Mouse (Mus musculus): ENCODE data around the gene Mrpl48. TPM values are rescaled to one million over a fixed set of nuclear protein-coding genes. Genes with fewer than 3 reads are reported as not detected.

Gene Mrpl48
- polyA plus RNA-seq, 1 experiment: 59.3 TPM

- Histone ChIP-seq H3K4me3 (ENCODE audit: insufficient read depth, low read length) (peak overlapping the region; percentile 85), H3K4me1 (ENCODE audit: control insufficient read depth, insufficient read depth, low read length) (peaks cover 14% of the 10 kb centered on the region), H3K27ac (ENCODE audit: insufficient read depth, low read depth, low read length) (peak overlapping the region; percentile 97)
- TF ChIP-seq POLR2A (IDR thresholded peaks at IDR 0.05; ENCODE audit: borderline replicate concordance, low read depth, low read length): no peak
- TF ChIP-seq CTCF (IDR thresholded peaks at IDR 0.05; ENCODE audit: low read depth, low read length): no peak
Measured at GRCm38 (mm10) chr7:100590845-100591521, 17.1 kb downstream of the Mrpl48 start.

GRCm38 (mm10) chr7:100590504-100590844, 17.6 kb downstream of the Mrpl48 start:
- H3K4me1 ChIP-seq (ENCODE audit: control insufficient read depth, insufficient read depth, low read length): peaks cover 14% of the 10 kb centered on the region
- H3K4me3 ChIP-seq (ENCODE audit: insufficient read depth, low read length): peak overlapping the region; percentile 85
- H3K27ac ChIP-seq (ENCODE audit: insufficient read depth, low read depth, low read length): peak overlapping the region; percentile 97
- TF ChIP-seq POLR2A (IDR thresholded peaks at IDR 0.05; ENCODE audit: borderline replicate concordance, low read depth, low read length) (no peak), CTCF (IDR thresholded peaks at IDR 0.05; ENCODE audit: low read depth, low read length) (no peak)

GRCm38 (mm10) chr7:100589816-100590215, 18.3 kb downstream of the Mrpl48 start:
- peaks cover 14% of the 10 kb centered on the region for H3K4me1 ChIP-seq (ENCODE audit: control insufficient read depth, insufficient read depth, low read length)
- no peak overlapping the region for H3K27ac ChIP-seq (ENCODE audit: insufficient read depth, low read depth, low read length)
- no peak overlapping the region for H3K4me3 ChIP-seq (ENCODE audit: insufficient read depth, low read length)
- TF ChIP-seq POLR2A (IDR thresholded peaks at IDR 0.05; ENCODE audit: borderline replicate concordance, low read depth, low read length) (no peak), CTCF (IDR thresholded peaks at IDR 0.05; ENCODE audit: low read depth, low read length) (no peak)

- peak overlapping the region; percentile 91 for H3K27ac ChIP-seq (ENCODE audit: insufficient read depth, low read depth, low read length)
- peaks cover 3% of the 10 kb centered on the region for H3K4me1 ChIP-seq (ENCODE audit: control insufficient read depth, insufficient read depth, low read length)
- peak overlapping the region; percentile 93 for H3K4me3 ChIP-seq (ENCODE audit: insufficient read depth, low read length)
- TF ChIP-seq CTCF (IDR thresholded peaks at IDR 0.05; ENCODE audit: low read depth, low read length) (no peak), POLR2A (IDR thresholded peaks at IDR 0.05; ENCODE audit: borderline replicate concordance, low read depth, low read length) (no peak)
Measured at GRCm38 (mm10) chr7:100582727-100583236, 25.3 kb downstream of the Mrpl48 start.

DNA sequence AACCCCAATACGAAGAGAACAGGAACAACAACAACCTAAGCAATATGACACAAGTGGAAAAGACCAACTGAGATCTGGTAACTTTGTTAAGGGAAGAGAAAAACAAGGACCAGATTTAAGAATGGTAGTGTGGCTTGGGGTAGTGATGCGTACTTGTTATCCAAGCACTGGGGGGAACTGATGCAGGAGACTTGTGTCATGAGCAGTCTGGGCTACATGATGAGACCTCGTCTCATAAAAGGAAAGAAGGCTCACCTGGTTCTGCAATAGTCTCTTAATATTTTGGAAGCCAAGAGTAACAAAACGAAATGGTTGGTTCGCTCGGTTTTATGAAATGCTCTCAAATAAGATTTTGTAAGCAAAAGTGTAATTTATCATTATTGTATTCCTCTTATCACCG, 25.9 kb downstream of the Mrpl48 start:
- Histone ChIP-seq H3K4me3 (ENCODE audit: insufficient read depth, low read length) (peak overlapping the region; percentile 93), H3K4me1 (ENCODE audit: control insufficient read depth, insufficient read depth, low read length) (peaks cover 3% of the 10 kb centered on the region), H3K27ac (ENCODE audit: insufficient read depth, low read depth, low read length) (no peak overlapping the region)
- no peak for TF ChIP-seq CTCF (IDR thresholded peaks at IDR 0.05; ENCODE audit: low read depth, low read length)
- no peak for TF ChIP-seq POLR2A (IDR thresholded peaks at IDR 0.05; ENCODE audit: borderline replicate concordance, low read depth, low read length)

- TF ChIP-seq CTCF (IDR thresholded peaks at IDR 0.05; ENCODE audit: low read depth, low read length) (no peak), POLR2A (IDR thresholded peaks at IDR 0.05; ENCODE audit: borderline replicate concordance, low read depth, low read length) (no peak)
- Histone ChIP-seq H3K4me3 (ENCODE audit: insufficient read depth, low read length) (no peak overlapping the region), H3K27ac (ENCODE audit: insufficient read depth, low read depth, low read length) (no peak overlapping the region), H3K4me1 (ENCODE audit: control insufficient read depth, insufficient read depth, low read length) (peaks cover 3% of the 10 kb centered on the region)
Measured at GRCm38 (mm10) chr7:100578794-100579193, 29.3 kb downstream of the Mrpl48 start.

DNA sequence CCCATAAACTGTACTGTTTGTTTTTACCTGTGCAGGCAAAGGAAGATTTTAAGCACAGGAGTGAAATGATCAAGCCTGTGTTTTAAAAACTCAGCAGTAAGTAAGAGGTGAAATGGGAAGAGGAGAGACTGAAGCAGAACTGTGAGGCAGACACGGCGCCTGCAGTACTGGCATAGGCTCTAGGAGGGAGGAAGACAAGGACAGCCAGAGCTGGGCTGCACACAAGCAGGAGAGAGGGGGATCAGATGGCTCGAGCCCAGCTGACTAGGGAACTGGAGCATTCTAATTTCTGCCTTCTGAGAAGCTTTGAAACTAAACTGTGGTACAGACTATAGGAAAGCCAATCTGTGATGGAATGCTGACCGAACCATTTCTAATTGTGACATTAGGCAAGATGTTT, 35.4 kb downstream of the Mrpl48 start:
- peaks cover 10% of the 10 kb centered on the region for H3K4me1 ChIP-seq (ENCODE audit: control insufficient read depth, insufficient read depth, low read length)
- no peak overlapping the region for H3K4me3 ChIP-seq (ENCODE audit: insufficient read depth, low read length)
- H3K27ac ChIP-seq (ENCODE audit: insufficient read depth, low read depth, low read length): no peak overlapping the region
- TF ChIP-seq POLR2A (IDR thresholded peaks at IDR 0.05; ENCODE audit: borderline replicate concordance, low read depth, low read length): no peak
- TF ChIP-seq CTCF (IDR thresholded peaks at IDR 0.05; ENCODE audit: low read depth, low read length): no peak

GRCm38 (mm10) chr7:100572061-100572460, 36.0 kb downstream of the Mrpl48 start:
- peaks cover 10% of the 10 kb centered on the region for H3K4me1 ChIP-seq (ENCODE audit: control insufficient read depth, insufficient read depth, low read length)

DNA sequence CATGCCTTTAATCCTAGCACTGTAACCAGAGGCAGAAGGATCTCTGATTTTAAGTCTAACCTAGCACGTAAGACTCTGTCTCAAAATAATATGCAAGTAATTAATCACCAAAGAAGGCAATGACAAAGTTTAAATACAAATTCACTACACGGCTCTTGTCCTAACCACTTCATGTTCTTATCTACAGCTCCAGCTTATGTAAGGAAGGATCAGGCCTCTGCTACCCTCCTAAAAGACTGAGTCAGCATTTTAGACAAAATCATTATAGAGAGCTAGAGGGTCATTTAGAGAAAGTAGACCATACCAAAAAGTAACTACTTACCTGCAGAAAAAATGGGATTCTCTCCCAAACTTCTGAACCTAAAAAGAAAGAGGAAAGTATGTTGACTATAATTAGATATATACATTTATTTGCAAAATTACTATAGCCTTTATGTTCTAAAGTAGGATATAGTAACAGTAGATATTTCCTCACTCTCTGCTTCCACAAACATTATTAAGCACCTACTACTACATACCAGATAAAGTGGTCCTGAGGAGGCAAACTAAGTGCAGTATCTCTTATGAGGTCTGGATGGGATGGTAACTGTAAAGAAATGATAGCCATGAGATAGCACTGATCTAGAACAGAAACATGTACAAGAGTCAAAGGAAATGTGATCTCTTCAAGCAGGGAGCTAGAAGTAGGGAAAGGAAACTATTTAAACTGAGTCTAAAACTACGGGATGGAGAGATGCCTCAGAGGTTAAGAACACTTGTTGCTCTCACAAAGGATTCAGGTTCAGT, 37.0 kb downstream of the Mrpl48 start:
- Histone ChIP-seq H3K4me1 (ENCODE audit: control insufficient read depth, insufficient read depth, low read length) (peaks cover 10% of the 10 kb centered on the region), H3K27ac (ENCODE audit: insufficient read depth, low read depth, low read length) (no peak overlapping the region), H3K4me3 (ENCODE audit: insufficient read depth, low read length) (no peak overlapping the region)
- TF ChIP-seq CTCF (IDR thresholded peaks at IDR 0.05; ENCODE audit: low read depth, low read length) (no peak), POLR2A (IDR thresholded peaks at IDR 0.05; ENCODE audit: borderline replicate concordance, low read depth, low read length) (no peak)

More at GRCm38 (mm10) chr7:100572061-100572460, 36.0 kb downstream of the Mrpl48 start:
- no peak for TF ChIP-seq POLR2A (IDR thresholded peaks at IDR 0.05; ENCODE audit: borderline replicate concordance, low read depth, low read length)
- TF ChIP-seq CTCF (IDR thresholded peaks at IDR 0.05; ENCODE audit: low read depth, low read length): no peak
- no peak overlapping the region for H3K4me3 ChIP-seq (ENCODE audit: insufficient read depth, low read length)
- no peak overlapping the region for H3K27ac ChIP-seq (ENCODE audit: insufficient read depth, low read depth, low read length)

GRCm38 (mm10) chr7:100569907-100570306, 38.2 kb downstream of the Mrpl48 start:
- H3K27ac ChIP-seq (ENCODE audit: insufficient read depth, low read depth, low read length): no peak overlapping the region
- peaks cover 10% of the 10 kb centered on the region for H3K4me1 ChIP-seq (ENCODE audit: control insufficient read depth, insufficient read depth, low read length)
- TF ChIP-seq POLR2A (IDR thresholded peaks at IDR 0.05; ENCODE audit: borderline replicate concordance, low read depth, low read length) (no peak), CTCF (IDR thresholded peaks at IDR 0.05; ENCODE audit: low read depth, low read length) (no peak)
- H3K4me3 ChIP-seq (ENCODE audit: insufficient read depth, low read length): no peak overlapping the region

All from bone marrow macrophage, adult 2 months (primary cell).